Mouse (Mus musculus) cerebellum, adult 2 months (tissue): ENCODE data around the gene Oxtr.

Source experiments
- CTCF ChIP-seq: fragments of 200-500 bp; IDR thresholded peaks from 2 replicates; pipeline ENCODE4 v1.5.1; 2011; ENCODE audit warnings: low read depth, mild to moderate bottlenecking, control low read depth, low read length, moderate library complexity, borderline replicate concordance; ENCODE audit not compliant: insufficient read depth
- POLR2A ChIP-seq: fragments of 200-500 bp; IDR thresholded peaks from 2 replicates; pipeline ENCODE4 v1.6.1; 2011; ENCODE audit warnings: low read length, control low read depth, borderline replicate concordance; ENCODE audit not compliant: insufficient read depth

GRCm38 (mm10) chr6:112445675-112446074 is 44.1 kb downstream of the Oxtr start:
- TF ChIP-seq CTCF, result no peak
- no peak for TF ChIP-seq POLR2A
